Mouse (Mus musculus): ENCODE results near the gene Crybg2.

GRCm38 (mm10) chr4:134047648-134048047, 13.0 kb upstream of the Crybg2 start:
- no peak for TF ChIP-seq CTCF (conservative IDR thresholded peaks at IDR 0.05; ENCODE audit: low read length)
- TF ChIP-seq POU5F1 (IDR thresholded peaks at IDR 0.05; ENCODE audit: borderline replicate concordance, low read length), result no peak
